Mouse (Mus musculus): ENCODE measurements around the gene Ttll13. TPM values are rescaled to one million over a fixed set of nuclear protein-coding genes. Genes with fewer than 3 reads are reported as not detected.

Gene Ttll13
- total and polyA plus RNA-seq, 3 experiments: 0.39 to 0.40 TPM; not detected in 1

DNA sequence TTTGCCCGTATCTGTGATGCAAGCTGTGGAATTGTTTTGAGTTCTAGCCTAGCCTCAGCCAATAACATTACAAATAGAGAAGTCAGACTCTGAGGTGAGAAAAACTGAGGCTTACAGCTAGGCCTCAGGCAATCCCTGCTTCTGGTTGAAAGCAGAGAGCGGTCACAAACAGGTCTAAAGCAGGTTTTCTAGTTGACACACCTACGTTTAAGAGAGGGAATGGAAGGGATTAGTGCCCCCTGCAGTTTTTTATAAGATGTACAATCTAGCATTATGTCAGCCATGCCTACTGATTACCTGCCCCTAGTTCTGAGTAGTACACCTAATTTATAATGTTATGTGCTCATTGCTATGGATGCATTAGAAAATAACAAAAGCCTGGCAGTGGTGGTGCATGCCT is 61.6 kb downstream of the Ttll13 start:
- H3K4me3 ChIP-seq (ENCODE audit: control insufficient read depth in 1 of 2, insufficient read depth in 1 of 2, low read depth in 2 of 2, low read length in 2 of 2): no peak overlapping the region
- no peak for DNase-seq (ENCODE audit: low read depth, low spot score)
- H3K9ac ChIP-seq (ENCODE audit: control insufficient read depth, low read depth, low read length, poor library complexity, severe bottlenecking): no peak overlapping the region
- no peaks in the 10 kb centered on the region for H3K9me3 ChIP-seq (replicated peaks; ENCODE audit: insufficient read depth, low read length)
- 0 out of 2 replicates have a peak, but pooled peaks cover 2% of the 10 kb centered on the region for H3K79me2 ChIP-seq (ENCODE audit: control insufficient read depth, insufficient read depth, low read length, poor library complexity)
- no peaks in the 10 kb centered on the region for H3K27me3 ChIP-seq (ENCODE audit: control insufficient read depth in 1 of 2, insufficient read depth in 2 of 2, low read length in 2 of 2)
- peaks cover 0 to 45% of the 10 kb centered on the region in 2 experiments; a peak in 2 of 4 replicates for H3K36me3 ChIP-seq (ENCODE audit: control insufficient read depth in 1 of 2, insufficient read depth in 2 of 2, low read length in 2 of 2)
- H3K27ac ChIP-seq (ENCODE audit: control insufficient read depth, low read depth, low read length): no peak overlapping the region
- TF ChIP-seq RAD21 (IDR thresholded peaks at IDR 0.05; ENCODE audit: low read depth, low read length) (peak; percentile 8), CTCF (IDR thresholded peaks at IDR 0.05 in 2 of 3, conservative IDR thresholded peaks at IDR 0.05 in 1 of 3; ENCODE audit: control insufficient read depth in 1 of 3, insufficient read depth in 1 of 3, low read depth in 2 of 3, low read length in 3 of 3, poor library complexity in 1 of 3, severe bottlenecking in 1 of 3) (peak in 1 of 3 experiments; percentile 29; a peak in 1 of 6 replicates), ZNF384 (IDR thresholded peaks at IDR 0.05; ENCODE audit: low read depth, low read length) (no peak), NRF1 (IDR thresholded peaks at IDR 0.05; ENCODE audit: insufficient read depth, low read depth, low read length, poor library complexity, severe bottlenecking) (no peak), SMC3 (IDR thresholded peaks at IDR 0.05; ENCODE audit: low read depth, low read length) (peak; percentile 31; the same call in 1 of the 2 replicates), EP300 (IDR thresholded peaks at IDR 0.05; ENCODE audit: low read depth in 1 of 2, low read length in 2 of 2) (no peak)
- no peaks in the 10 kb centered on the region for H3K4me1 ChIP-seq (ENCODE audit: control insufficient read depth in 1 of 2, insufficient read depth in 2 of 2, low read length in 2 of 2)

Other genes starting within 250 kb of the Ttll13 start
- gene Zfp710, start 221.6 kb upstream of the Ttll13 start, total RNA-seq (2012; rRNA removed): 11.8 and 14.8 TPM in 2 replicates
- 10 to 100 TPM in 1 of 2 experiments, not detected in 1; 19.1 TPM for gene Zfp710, start 221.6 kb upstream of the Ttll13 start, polyA plus RNA-seq (2012; ENCODE audit: insufficient read depth in 1 of 2, insufficient read length in 2 of 2, low read depth in 1 of 2, low replicate concordance in 2 of 2, missing spikeins in 1 of 2)
- 121 and 141 TPM in 2 replicates for gene Idh2, start 131.0 kb upstream of the Ttll13 start, total RNA-seq (2012; rRNA removed)
- gene Idh2, start 131.0 kb upstream of the Ttll13 start, polyA plus RNA-seq (2012; ENCODE audit: insufficient read depth in 1 of 2, insufficient read length in 2 of 2, low read depth in 1 of 2, low replicate concordance in 2 of 2, missing spikeins in 1 of 2): 100 to 1,000 TPM; 181 to 268 TPM
- gene Sema4b, start 59.5 kb upstream of the Ttll13 start, total RNA-seq (2012; rRNA removed): 8.4 and 10.9 TPM in 2 replicates
- 10 to 100 TPM in 1 of 2 experiments, not detected in 1; 17.3 TPM for gene Sema4b, start 59.5 kb upstream of the Ttll13 start, polyA plus RNA-seq (2012; ENCODE audit: insufficient read depth in 1 of 2, insufficient read length in 2 of 2, low read depth in 1 of 2, low replicate concordance in 2 of 2, missing spikeins in 1 of 2)
- 69.3 and 84.5 TPM in 2 replicates for gene Cib1, start 13.6 kb upstream of the Ttll13 start, total RNA-seq (2012; rRNA removed)
- 100 to 1,000 TPM in 1 of 2 experiments, not detected in 1; 145 TPM for gene Cib1, start 13.6 kb upstream of the Ttll13 start, polyA plus RNA-seq (2012; ENCODE audit: insufficient read depth in 1 of 2, insufficient read length in 2 of 2, low read depth in 1 of 2, low replicate concordance in 2 of 2, missing spikeins in 1 of 2)
- 3.4 and 4.0 TPM in 2 replicates for gene Gdpgp1, start 13.5 kb upstream of the Ttll13 start, total RNA-seq (2012; rRNA removed)
- gene Gdpgp1, start 13.5 kb upstream of the Ttll13 start, polyA plus RNA-seq (2012; ENCODE audit: insufficient read depth in 1 of 2, insufficient read length in 2 of 2, low read depth in 1 of 2, low replicate concordance in 2 of 2, missing spikeins in 1 of 2): 1 to 10 TPM in 1 of 2 experiments, not detected in 1; 4.6 TPM
- gene Ngrn, start 14.8 kb downstream of the Ttll13 start, total RNA-seq (2012; rRNA removed): 42.8 and 48.0 TPM in 2 replicates
- gene Ngrn, start 14.8 kb downstream of the Ttll13 start, polyA plus RNA-seq (2012; ENCODE audit: insufficient read depth in 1 of 2, insufficient read length in 2 of 2, low read depth in 1 of 2, low replicate concordance in 2 of 2, missing spikeins in 1 of 2): 10 to 100 TPM in 1 of 2 experiments, not detected in 1; 37.2 TPM
- 24.9 and 27.6 TPM in 2 replicates for gene Vps33b, start 23.3 kb downstream of the Ttll13 start, total RNA-seq (2012; rRNA removed)
- gene Vps33b, start 23.3 kb downstream of the Ttll13 start, polyA plus RNA-seq (2012; ENCODE audit: insufficient read depth in 1 of 2, insufficient read length in 2 of 2, low read depth in 1 of 2, low replicate concordance in 2 of 2, missing spikeins in 1 of 2): 10 to 100 TPM in 1 of 2 experiments, not detected in 1; 23.4 TPM
- 68.5 and 71.7 TPM in 2 replicates for gene Prc1, start 48.1 kb downstream of the Ttll13 start, total RNA-seq (2012; rRNA removed)
- gene Prc1, start 48.1 kb downstream of the Ttll13 start, polyA plus RNA-seq (2012; ENCODE audit: insufficient read depth in 1 of 2, insufficient read length in 2 of 2, low read depth in 1 of 2, low replicate concordance in 2 of 2, missing spikeins in 1 of 2): 100 to 1,000 TPM in 1 of 2 experiments, 10 to 100 TPM in 1; 82.2 to 108 TPM
- gene Rccd1, start 78.1 kb downstream of the Ttll13 start, total RNA-seq (2012; rRNA removed): 13.8 and 20.2 TPM in 2 replicates
- gene Rccd1, start 78.1 kb downstream of the Ttll13 start, polyA plus RNA-seq (2012; ENCODE audit: insufficient read depth in 1 of 2, insufficient read length in 2 of 2, low read depth in 1 of 2, low replicate concordance in 2 of 2, missing spikeins in 1 of 2): 10 to 100 TPM in 1 of 2 experiments, not detected in 1; 16.8 TPM
- 20.3 and 28.2 TPM in 2 replicates for gene Unc45a, start 94.6 kb downstream of the Ttll13 start, total RNA-seq (2012; rRNA removed)
- gene Unc45a, start 94.6 kb downstream of the Ttll13 start, polyA plus RNA-seq (2012; ENCODE audit: insufficient read depth in 1 of 2, insufficient read length in 2 of 2, low read depth in 1 of 2, low replicate concordance in 2 of 2, missing spikeins in 1 of 2): 10 to 100 TPM in 1 of 2 experiments, not detected in 1; 26.1 TPM
- 47.6 and 58.1 TPM in 2 replicates for gene Hddc3, start 96.7 kb downstream of the Ttll13 start, total RNA-seq (2012; rRNA removed)
- gene Hddc3, start 96.7 kb downstream of the Ttll13 start, polyA plus RNA-seq (2012; ENCODE audit: insufficient read depth in 1 of 2, insufficient read length in 2 of 2, low read depth in 1 of 2, low replicate concordance in 2 of 2, missing spikeins in 1 of 2): 10 to 100 TPM in 1 of 2 experiments, not detected in 1; 47.1 TPM
- 17.4 and 19.2 TPM in 2 replicates for gene Man2a2, start 125.0 kb downstream of the Ttll13 start, total RNA-seq (2012; rRNA removed)
- 10 to 100 TPM in 1 of 2 experiments, not detected in 1; 38.6 TPM for gene Man2a2, start 125.0 kb downstream of the Ttll13 start, polyA plus RNA-seq (2012; ENCODE audit: insufficient read depth in 1 of 2, insufficient read length in 2 of 2, low read depth in 1 of 2, low replicate concordance in 2 of 2, missing spikeins in 1 of 2)
- 1.3 and 2.7 TPM in 2 replicates for gene Fes, start 141.6 kb downstream of the Ttll13 start, total RNA-seq (2012; rRNA removed)
- gene Fes, start 141.6 kb downstream of the Ttll13 start, polyA plus RNA-seq (2012; ENCODE audit: insufficient read depth in 1 of 2, insufficient read length in 2 of 2, low read depth in 1 of 2, low replicate concordance in 2 of 2, missing spikeins in 1 of 2): 1 to 10 TPM in 1 of 2 experiments, not detected in 1; 6.6 TPM
- 11.6 and 13.7 TPM in 2 replicates for gene Furin, start 159.1 kb downstream of the Ttll13 start, total RNA-seq (2012; rRNA removed)
- 10 to 100 TPM in 1 of 2 experiments, not detected in 1; 32.3 TPM for gene Furin, start 159.1 kb downstream of the Ttll13 start, polyA plus RNA-seq (2012; ENCODE audit: insufficient read depth in 1 of 2, insufficient read length in 2 of 2, low read depth in 1 of 2, low replicate concordance in 2 of 2, missing spikeins in 1 of 2)

All from MEL (cell line).